Mouse (Mus musculus) E14TG2a.4 (cell line): ENCODE data around the gene Gns.

ENCODE experiments used
- H3K27me3 ChIP-seq: 2 replicates; pipeline ENCODE4 v1.6.1; 2014; ENCODE audit warnings: low read length, control low read depth; ENCODE audit not compliant: insufficient read depth
- H3K36me3 ChIP-seq: 2 replicates; pipeline ENCODE4 v1.6.1; 2014; ENCODE audit warnings: low read length, control low read depth; ENCODE audit not compliant: insufficient read depth
- H3K4me1 ChIP-seq: replicated peaks from 2 replicates; pipeline ENCODE4 v1.6.1; 2014; ENCODE audit warnings: low read depth, low read length, control low read depth
- H3K4me3 ChIP-seq: replicated peaks from 2 replicates; pipeline ENCODE4 v1.5.1; 2014; ENCODE audit warnings: mild to moderate bottlenecking, low read length
- H3K9me3 ChIP-seq: 2 replicates; pipeline ENCODE4 v1.6.1; 2014; ENCODE audit warnings: low read length, control low read depth
- CTCF ChIP-seq: conservative IDR thresholded peaks from 2 replicates; pipeline ENCODE4 v1.5.1; 2014; ENCODE audit warnings: low read length
- NANOG ChIP-seq: IDR thresholded peaks from 2 replicates; pipeline ENCODE4 v1.6.1; 2014; ENCODE audit warnings: borderline replicate concordance, low read length, mixed read lengths
- POU5F1 ChIP-seq: IDR thresholded peaks from 2 replicates; pipeline ENCODE4 v1.6.1; 2014; ENCODE audit warnings: low read length, borderline replicate concordance

Gns gene

DNA sequence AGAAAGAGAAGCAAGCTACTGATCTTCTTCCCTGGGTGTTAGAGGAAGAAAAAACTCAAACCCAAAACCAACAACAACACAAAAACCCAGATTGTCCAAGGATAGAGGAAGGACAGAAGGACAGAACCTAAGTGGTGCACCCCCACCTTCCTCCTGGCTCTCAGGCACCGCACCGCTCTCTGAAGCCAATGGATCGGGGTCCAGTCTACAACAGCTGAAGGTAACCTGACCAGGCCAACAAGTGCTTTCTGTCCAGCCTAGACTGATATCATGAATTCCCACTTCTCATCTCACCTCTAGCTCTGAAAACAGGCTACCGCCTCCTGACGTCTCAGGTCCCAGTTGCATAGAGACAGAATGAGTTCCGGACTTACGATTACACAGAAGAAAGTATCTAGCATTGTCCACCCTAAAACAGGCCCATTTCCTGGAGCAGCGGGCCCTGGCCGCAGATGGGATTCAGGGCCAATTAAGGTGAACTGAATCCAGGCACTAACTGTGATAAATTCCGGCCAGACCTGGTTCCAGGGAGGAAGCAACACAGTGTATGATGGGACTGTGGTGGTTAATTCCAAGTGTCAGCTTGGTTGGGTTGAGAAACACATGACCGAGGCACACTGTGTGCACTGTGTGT is 56.9 kb downstream of the Gns start:
- H3K36me3 ChIP-seq = peaks cover 22% of the 10 kb centered on the region
- TF ChIP-seq NANOG (no peak), POU5F1 (no peak), CTCF (no peak)
- no peaks in the 10 kb centered on the region for H3K9me3 ChIP-seq
- no peaks in the 10 kb centered on the region for H3K27me3 ChIP-seq
- H3K4me1 ChIP-seq = peaks cover 97% of the 10 kb centered on the region
- H3K4me3 ChIP-seq = no peak overlapping the region

DNA sequence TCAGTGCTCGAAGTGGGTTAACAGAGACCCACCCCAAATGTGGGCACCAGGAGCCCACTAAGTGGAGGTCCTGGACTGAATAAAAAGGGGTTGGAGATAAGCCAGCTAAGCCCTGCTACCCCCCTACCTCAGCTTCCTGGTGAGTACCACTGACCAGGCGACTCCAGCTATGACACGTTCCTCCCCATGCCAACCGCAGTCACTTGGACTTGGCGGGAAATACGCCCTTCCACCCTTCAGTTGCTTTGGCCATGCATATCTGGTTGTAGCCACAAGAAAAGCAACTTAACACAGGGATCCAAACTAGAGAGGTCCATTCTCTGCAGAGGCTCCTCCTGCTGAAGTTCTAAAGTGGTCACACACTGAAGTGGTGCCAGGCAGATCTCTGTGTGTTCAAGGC is 57.4 kb downstream of the Gns start:
- TF ChIP-seq NANOG = no peak
- TF ChIP-seq POU5F1 = no peak
- no peak for TF ChIP-seq CTCF
- Histone ChIP-seq H3K36me3 (peaks cover 20% of the 10 kb centered on the region), H3K4me1 (peaks cover 97% of the 10 kb centered on the region), H3K27me3 (no peaks in the 10 kb centered on the region), H3K9me3 (no peaks in the 10 kb centered on the region), H3K4me3 (no peak overlapping the region)

DNA sequence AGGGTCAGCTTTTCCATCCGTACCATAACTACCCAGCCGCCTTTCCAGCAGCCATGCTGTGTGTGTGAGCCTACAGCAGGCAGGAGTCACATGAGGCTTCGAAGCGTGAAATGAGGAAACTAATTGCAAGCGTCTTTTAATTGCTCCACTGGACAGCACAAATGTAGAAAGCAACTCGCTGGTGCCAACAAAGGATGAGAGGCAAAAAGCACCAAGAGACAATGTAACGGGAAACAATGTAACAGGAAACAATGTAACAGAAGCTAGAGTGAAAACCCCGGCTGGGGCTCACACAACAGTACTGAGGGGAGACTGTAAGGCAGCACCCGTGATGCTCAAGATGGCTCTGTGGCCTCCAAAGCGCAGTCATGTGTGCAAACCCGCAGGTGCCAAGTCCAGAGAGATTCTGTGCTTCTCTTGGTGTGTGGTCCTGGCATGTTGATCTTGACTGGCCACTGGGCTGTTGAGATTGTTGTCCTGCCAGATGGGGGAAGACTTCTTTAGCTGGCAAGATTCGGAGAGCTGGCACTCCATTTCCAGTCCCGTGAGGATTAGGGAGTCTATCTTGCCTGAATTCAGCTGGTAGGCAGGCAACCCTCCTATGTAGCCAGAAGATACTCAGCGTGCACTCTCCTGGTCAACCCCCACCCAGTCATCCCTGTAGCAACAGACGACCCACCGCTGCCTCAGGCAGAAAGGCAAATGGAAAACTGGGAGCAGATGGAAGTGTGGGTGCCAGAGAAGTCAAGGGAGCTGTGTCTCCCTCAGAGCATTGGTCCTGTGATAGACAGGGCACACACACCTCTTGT is 58.9 kb downstream of the Gns start:
- TF ChIP-seq POU5F1 (no peak), NANOG (no peak), CTCF (no peak)
- H3K27me3 ChIP-seq = no peaks in the 10 kb centered on the region
- no peaks in the 10 kb centered on the region for H3K9me3 ChIP-seq
- H3K4me1 ChIP-seq = peaks cover 98% of the 10 kb centered on the region
- peaks cover 18% of the 10 kb centered on the region for H3K36me3 ChIP-seq
- no peak overlapping the region for H3K4me3 ChIP-seq

DNA sequence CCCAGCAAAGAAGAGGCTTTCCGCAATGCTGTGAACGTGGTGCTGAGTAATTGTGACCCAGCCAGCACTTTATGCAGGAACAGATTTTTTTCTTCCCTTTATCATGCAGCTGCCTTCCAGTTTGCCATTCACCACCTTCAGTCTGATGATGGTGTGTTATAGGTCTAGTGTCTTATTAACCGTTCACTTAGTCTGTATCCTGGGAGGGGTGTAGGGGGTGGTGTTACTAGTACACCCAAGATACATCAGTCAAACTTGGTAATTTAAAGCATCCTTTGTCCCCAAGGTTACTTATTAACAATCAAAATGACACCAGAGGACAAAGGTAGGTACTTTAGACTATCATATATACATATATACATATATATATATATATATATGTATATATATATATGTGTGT is 59.6 kb downstream of the Gns start:
- Histone ChIP-seq H3K27me3 (no peaks in the 10 kb centered on the region), H3K36me3 (peaks cover 13% of the 10 kb centered on the region), H3K4me1 (peaks cover 98% of the 10 kb centered on the region), H3K4me3 (no peak overlapping the region), H3K9me3 (no peaks in the 10 kb centered on the region)
- no peak for TF ChIP-seq CTCF
- TF ChIP-seq POU5F1 = no peak
- TF ChIP-seq NANOG = no peak

DNA sequence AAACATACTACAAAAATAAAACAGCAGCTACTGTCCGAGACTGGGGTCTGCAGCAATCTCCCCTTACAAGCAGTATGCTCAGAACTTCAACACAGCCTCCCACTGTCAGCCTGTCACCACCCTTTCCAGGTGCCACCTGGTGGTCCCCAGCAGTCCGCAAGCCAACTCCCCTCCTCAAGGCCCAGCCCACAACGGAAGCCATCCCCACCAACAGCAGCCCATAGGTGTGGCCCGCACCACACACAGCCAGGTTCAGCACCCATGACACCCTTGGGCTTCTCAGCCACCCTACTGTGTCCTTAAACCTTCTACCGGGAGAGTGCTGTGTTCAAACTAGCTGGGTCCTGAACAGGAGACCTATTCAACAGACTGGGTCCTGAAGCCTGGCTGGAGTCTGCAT is 60.2 kb downstream of the Gns start:
- no peaks in the 10 kb centered on the region for H3K27me3 ChIP-seq
- no peak overlapping the region for H3K4me3 ChIP-seq
- peaks cover 99% of the 10 kb centered on the region for H3K4me1 ChIP-seq
- H3K9me3 ChIP-seq = no peaks in the 10 kb centered on the region
- TF ChIP-seq CTCF (no peak), NANOG (no peak), POU5F1 (no peak)
- H3K36me3 ChIP-seq = peaks cover 13% of the 10 kb centered on the region

DNA sequence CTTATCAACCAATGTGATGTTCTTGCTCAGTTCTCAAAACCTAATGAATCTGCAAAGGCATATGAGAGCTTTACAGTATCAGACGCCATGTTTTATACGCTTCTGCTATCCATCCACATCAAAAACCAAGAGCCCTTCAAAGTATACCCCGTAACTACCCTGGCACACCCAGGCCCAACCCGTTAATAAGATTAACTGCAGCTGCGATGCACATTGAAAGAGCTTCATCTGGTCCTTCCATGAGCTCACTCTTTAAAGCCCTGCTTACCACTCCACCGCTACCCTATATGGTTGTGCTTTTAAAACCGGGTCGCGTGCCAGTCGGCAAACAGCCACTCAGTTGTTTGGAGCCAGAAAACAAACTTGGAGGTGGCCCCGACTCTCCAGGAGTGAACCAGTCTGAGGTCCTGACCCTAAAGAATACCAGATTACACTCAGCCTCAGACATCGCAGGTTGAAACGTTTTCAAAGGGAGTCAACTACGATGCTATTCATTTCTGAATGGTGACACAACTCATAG is 60.7 kb downstream of the Gns start:
- Histone ChIP-seq H3K4me1 (peaks cover 99% of the 10 kb centered on the region), H3K36me3 (peaks cover 13% of the 10 kb centered on the region), H3K27me3 (no peaks in the 10 kb centered on the region), H3K4me3 (no peak overlapping the region), H3K9me3 (no peaks in the 10 kb centered on the region)
- TF ChIP-seq NANOG = no peak
- TF ChIP-seq CTCF = no peak
- TF ChIP-seq POU5F1 = no peak

DNA sequence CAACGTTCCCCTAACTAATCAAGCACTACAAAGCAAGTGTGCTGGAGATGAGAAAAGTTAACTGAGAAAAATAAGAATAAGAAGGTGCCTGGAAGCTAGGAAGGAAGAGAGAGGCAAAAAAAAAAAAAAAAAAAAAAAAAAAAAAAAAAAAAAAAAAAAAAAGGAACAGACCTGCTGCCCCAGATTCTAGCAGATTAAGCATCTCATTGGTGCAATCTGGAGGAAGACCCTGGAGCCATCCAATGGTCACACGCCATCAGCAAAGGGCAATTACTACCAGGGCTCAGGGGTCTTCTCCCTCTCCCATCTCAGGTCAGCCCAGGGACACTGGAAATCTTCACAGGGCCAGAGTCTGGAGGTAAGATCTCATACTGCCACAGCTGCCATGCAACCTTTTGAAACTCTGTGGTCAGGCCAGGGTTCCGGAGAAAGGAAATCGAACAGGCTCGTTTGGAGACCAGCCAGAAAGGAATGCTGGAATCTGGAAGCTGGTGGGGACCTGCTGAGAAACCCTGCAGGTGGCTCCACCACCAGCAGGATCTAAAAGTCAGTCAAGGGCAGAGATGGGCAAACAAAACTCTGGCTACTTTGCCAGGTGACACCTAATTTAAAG is 61.7 kb downstream of the Gns start:
- TF ChIP-seq CTCF (no peak), NANOG (no peak), POU5F1 (no peak)
- no peaks in the 10 kb centered on the region for H3K9me3 ChIP-seq
- peaks cover 13% of the 10 kb centered on the region for H3K36me3 ChIP-seq
- H3K4me1 ChIP-seq = peaks cover 99% of the 10 kb centered on the region
- 0 out of 2 replicates have a peak, but pooled peaks cover 2% of the 10 kb centered on the region for H3K27me3 ChIP-seq
- peak overlapping the region; percentile 37; the same call in 1 of the 2 replicates for H3K4me3 ChIP-seq

DNA sequence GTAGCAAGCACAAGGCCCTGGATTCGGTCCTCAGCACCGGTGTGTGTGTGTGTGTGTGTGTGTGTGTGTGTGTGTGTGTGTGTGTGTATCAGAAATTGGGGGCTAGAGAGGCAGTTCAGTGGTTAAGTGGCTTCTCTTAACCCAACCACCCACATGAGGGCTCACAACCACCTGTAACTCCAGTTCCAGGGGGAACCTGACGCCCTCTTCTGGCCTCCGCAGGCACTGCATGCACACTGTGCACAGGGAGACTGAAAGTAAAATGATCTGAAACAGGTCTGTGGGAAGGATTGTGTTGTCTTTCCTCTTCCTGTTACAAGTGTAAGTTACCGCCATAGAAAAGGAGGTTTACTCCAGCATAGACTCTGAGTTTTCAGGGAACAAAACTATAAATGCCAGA is 62.2 kb downstream of the Gns start:
- Histone ChIP-seq H3K9me3 (no peaks in the 10 kb centered on the region), H3K4me1 (peaks cover 99% of the 10 kb centered on the region), H3K27me3 (0 out of 2 replicates have a peak, but pooled peaks cover 2% of the 10 kb centered on the region), H3K36me3 (peaks cover 13% of the 10 kb centered on the region), H3K4me3 (peak overlapping the region; percentile 43)
- TF ChIP-seq CTCF (peak; percentile 94), NANOG (no peak)
